Mouse (Mus musculus) limb, embryonic 14.5 days (tissue): Measurements from ENCODE around the gene Mst1. TPM values are rescaled to one million over a fixed set of nuclear protein-coding genes. Genes with fewer than 3 reads are reported as not detected.

Source experiments
- ATAC-seq: fragments of 200-750 bp; cut with Nextera tagmentation; 2 replicates; pipeline ENCODE4 v1.8.0; 2017; ENCODE audit warnings: low read depth, moderate number of reproducible peaks, moderate TSS enrichment; ENCODE audit not compliant: low FRiP score
- DNase-seq: peaks from one replicate; pipeline ENCODE4 v3.0.0-alpha.2; 2015; ENCODE audit warnings: low spot score
- H3K27ac ChIP-seq: fragments of 300-500 bp; sonication (generic); replicated peaks from 2 replicates; pipeline ENCODE4 v1.5.1; 2014; ENCODE audit warnings: low read depth, mild to moderate bottlenecking, low read length, moderate library complexity, mixed read lengths
- H3K27me3 ChIP-seq: fragments of 300-500 bp; sonication (generic); 2 replicates; pipeline ENCODE4 v1.6.1; 2014; ENCODE audit warnings: low read length, mixed read lengths; ENCODE audit not compliant: control insufficient read depth, insufficient read depth
- H3K36me3 ChIP-seq: fragments of 300-500 bp; sonication (generic); 2 replicates; pipeline ENCODE4 v1.6.1; 2014; ENCODE audit warnings: mild to moderate bottlenecking, low read length, moderate library complexity, mixed read lengths; ENCODE audit not compliant: control insufficient read depth, insufficient read depth
- H3K4me1 ChIP-seq: fragments of 300-500 bp; sonication (generic); 2 replicates; pipeline ENCODE4 v1.6.1; 2014; ENCODE audit warnings: antibody characterized with exemption, low read length, mixed read lengths; ENCODE audit not compliant: control insufficient read depth, insufficient read depth
- H3K4me2 ChIP-seq: fragments of 300-500 bp; sonication (generic); replicated peaks from 2 replicates; pipeline ENCODE4 v1.6.1; 2014; ENCODE audit warnings: low read depth, mild to moderate bottlenecking, low read length, moderate library complexity; ENCODE audit not compliant: severe bottlenecking
- H3K4me3 ChIP-seq: fragments of 300-500 bp; sonication (generic); replicated peaks from 2 replicates; pipeline ENCODE4 v1.5.1; 2014; ENCODE audit warnings: low read length
- H3K9ac ChIP-seq: fragments of 300-500 bp; sonication (generic); 2 replicates; pipeline ENCODE4 v1.6.1; 2014; ENCODE audit warnings: mild to moderate bottlenecking, low read depth, low read length, moderate library complexity; ENCODE audit not compliant: severe bottlenecking
- H3K9me3 ChIP-seq: fragments of 300-500 bp; sonication (generic); 2 replicates; pipeline ENCODE4 v1.6.1; 2016; ENCODE audit warnings: low read length; ENCODE audit not compliant: control insufficient read depth
- POLR2A ChIP-seq: fragments of 200-500 bp; IDR thresholded peaks from 2 replicates; pipeline ENCODE4 v1.8.0; 2012; ENCODE audit warnings: inconsistent platforms, mild to moderate bottlenecking, moderate library complexity, borderline replicate concordance; ENCODE audit not compliant: insufficient read depth, insufficient read length; ENCODE audit errors: extremely low read depth
- WGBS: fragments of 180-500 bp; shearing (Covaris S2); extraction: QIAGEN DNeasy Blood & Tissue Kit; methylation state at CpG from one replicate; pipeline ENCODE4 v1.1.7; 2014; 5-methylcytosine and 5-hydroxymethylcytosine counted together
- polyA plus RNA-seq, 2 experiments: library from polyadenylated mRNA; depleted of rRNA in 1 of 2; stranded (reverse) in 1 of 2; unstranded in 1 of 2; fragments of >200 nt; fragmentation: Nextera tagmentation in 1 of 2; extraction: Ambion mirVana in 1 of 2; gene quantifications; 2 replicates each; pipeline versions ENCODE4 v1.2.1 to v1.2.3; 2012 to 2014

The Mst1 gene
- polyA plus RNA-seq (2012; rRNA removed) = 0.93 and 1.1 TPM in 2 replicates
- polyA plus RNA-seq (2014; fragmentation: Nextera tagmentation; extraction: Ambion mirVana) = 1.3 and 1.6 TPM in 2 replicates

DNA sequence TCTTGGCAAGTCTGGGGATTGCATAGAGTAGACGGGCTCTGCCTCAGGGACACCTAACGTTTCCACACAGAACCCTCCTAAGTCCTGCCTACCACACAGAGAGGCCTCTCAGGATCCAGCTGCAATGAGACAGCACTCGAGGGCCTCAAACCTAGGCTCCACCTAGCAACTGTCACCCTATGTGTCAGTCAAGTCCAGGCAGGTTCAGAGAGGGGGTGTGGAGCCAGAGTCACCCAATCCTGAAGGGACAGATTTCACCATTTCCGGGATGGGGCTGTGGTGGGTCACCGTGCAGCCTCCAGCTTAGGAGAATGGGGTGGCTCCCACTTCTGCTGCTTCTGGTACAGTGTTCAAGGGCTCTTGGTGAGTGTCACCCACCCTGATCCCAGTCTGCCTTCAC is at the start of gene Mst1:
Gene Mst1 (plus strand): TSS at position 269 of the 400 bp plus-strand sequence.
- Histone ChIP-seq H3K9ac (peak within 1 kb of the TSS; percentile 92), H3K9me3 (no peaks in the 10 kb centered on the region), H3K4me3 (peak within 1 kb of the TSS; percentile 89), H3K27me3 (peaks cover 20% of the 10 kb centered on the region; the same call in 1 of the 2 replicates), H3K4me2 (peak within 1 kb of the TSS; percentile 92), H3K27ac (peak within 1 kb of the TSS; percentile 33; the same call in 1 of the 2 replicates), H3K36me3 (peaks cover 13% of the 10 kb centered on the region), H3K4me1 (peaks cover 14% of the 10 kb centered on the region)
- 71% methylated on average over 5 of the region's 5 CpGs for WGBS
- DNase-seq (no peak), ATAC-seq (no peak)
- TF ChIP-seq POLR2A = no peak

- H3K27ac ChIP-seq = no peak overlapping the region
- TF ChIP-seq POLR2A = no peak
- no peaks in the 10 kb centered on the region for H3K9me3 ChIP-seq
- ATAC-seq (no peak), DNase-seq (no peak)
- no peak overlapping the region for H3K4me2 ChIP-seq
- no peak overlapping the region for H3K9ac ChIP-seq
- H3K27me3 ChIP-seq = no peaks in the 10 kb centered on the region
- no peak overlapping the region for H3K4me3 ChIP-seq
- no peaks in the 10 kb centered on the region for H3K4me1 ChIP-seq
- H3K36me3 ChIP-seq = peaks cover 67% of the 10 kb centered on the region
- WGBS = 85% methylated on average over 5 of the region's 5 CpGs
These were observed 48.1 kb upstream of the Mst1 start for GRCm38 (mm10) chr9:108032126-108032525.

DNA sequence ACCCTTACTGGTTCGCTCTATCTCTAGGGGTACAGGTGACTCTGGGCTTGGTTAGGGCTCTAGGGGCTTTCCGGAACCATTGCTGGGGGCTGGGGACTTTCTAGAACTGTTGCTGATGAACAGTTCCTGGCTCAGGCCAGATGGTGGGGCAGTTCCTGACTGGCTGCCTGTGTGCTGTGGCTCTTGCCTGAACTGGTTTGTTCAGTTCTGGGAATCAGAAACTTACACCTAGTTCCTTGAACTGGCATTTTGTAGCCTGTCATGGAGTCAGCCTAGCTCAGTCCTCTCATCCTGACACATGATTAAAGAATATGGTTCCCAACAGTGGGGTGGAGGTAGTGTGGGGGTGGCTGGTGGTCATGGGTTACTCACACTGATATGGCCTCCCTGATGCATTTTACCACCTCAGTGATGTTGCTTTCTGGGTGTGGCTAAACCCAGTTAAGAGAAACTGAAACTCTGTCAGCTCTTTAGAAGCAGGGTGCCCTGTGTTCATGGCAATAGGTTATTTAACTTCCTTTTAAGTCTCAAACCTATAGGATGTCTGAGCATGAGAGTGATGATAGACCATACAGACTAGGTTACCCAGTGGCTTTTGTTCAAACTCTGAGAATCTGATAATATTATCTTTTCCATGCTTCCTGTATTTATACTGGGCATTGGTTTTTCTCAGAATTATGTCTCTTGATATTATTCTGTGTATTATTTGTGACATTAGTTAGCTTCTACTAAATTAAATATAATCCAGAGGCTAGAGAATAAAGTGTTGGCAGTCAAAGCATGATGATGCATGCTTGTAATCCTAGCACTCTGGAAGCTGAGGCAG is 44.7 kb upstream of the Mst1 start:
- ATAC-seq = no peak
- H3K9me3 ChIP-seq = no peaks in the 10 kb centered on the region

DNA sequence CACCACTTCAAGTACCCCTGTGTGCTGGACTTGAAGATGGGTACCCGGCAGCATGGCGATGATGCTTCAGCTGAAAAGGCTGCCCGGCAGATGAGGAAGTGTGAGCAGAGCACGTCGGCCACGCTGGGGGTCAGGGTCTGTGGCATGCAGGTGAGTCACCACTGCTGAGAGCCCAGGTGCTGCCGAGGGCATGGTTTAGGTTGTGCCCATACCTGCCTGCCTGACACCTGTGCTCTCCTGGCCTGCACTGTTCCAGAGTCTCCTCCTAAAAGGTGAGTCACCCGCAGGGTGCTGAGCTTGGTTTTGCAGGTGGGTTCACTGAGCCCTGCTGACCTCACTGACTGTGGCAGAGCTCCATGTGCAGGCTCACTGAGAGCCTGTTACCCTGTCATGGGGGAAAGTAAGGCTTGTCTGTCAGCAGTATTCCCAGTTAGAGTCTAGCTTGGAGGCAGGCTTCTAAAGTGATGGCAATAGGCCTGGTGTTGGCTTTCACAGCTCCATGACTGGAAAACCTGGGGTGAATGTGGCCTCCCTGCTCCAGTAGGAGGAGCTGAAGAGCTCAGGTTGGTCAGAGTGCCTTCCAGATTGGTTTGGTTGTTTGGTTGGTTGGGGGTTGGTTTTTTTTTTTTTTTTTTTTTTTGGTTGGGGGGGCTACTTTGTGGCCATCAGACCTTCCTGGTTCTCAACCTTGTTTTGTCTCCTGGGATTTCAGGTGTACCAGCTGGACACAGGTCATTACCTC is 35.3 kb upstream of the Mst1 start:
- Histone ChIP-seq H3K4me2 (no peak overlapping the region), H3K9me3 (no peaks in the 10 kb centered on the region), H3K27ac (no peak overlapping the region), H3K27me3 (no peaks in the 10 kb centered on the region), H3K36me3 (peaks cover 72% of the 10 kb centered on the region), H3K4me3 (no peak overlapping the region), H3K4me1 (peaks cover 5% of the 10 kb centered on the region; the same call in 1 of the 2 replicates), H3K9ac (no peak overlapping the region)
- ATAC-seq (no peak), DNase-seq (no peak)
- 98% methylated on average over 8 of the region's 8 CpGs for WGBS
- no peak for TF ChIP-seq POLR2A

More for the DNA sequence above, 44.7 kb upstream of the Mst1 start:
- H3K4me3 ChIP-seq = no peak overlapping the region
- no peak overlapping the region for H3K27ac ChIP-seq
- no peaks in the 10 kb centered on the region for H3K4me1 ChIP-seq
- no peak for DNase-seq
- no peak for TF ChIP-seq POLR2A
- no peak overlapping the region for H3K4me2 ChIP-seq
- H3K9ac ChIP-seq = no peak overlapping the region
- H3K27me3 ChIP-seq = no peaks in the 10 kb centered on the region
- WGBS = 97% methylated on average over 2 of the region's 2 CpGs
- peaks cover 75% of the 10 kb centered on the region for H3K36me3 ChIP-seq

GRCm38 (mm10) chr9:108046582-108046981 is 33.7 kb upstream of the Mst1 start:
- Histone ChIP-seq H3K9me3 (no peaks in the 10 kb centered on the region), H3K4me1 (peaks cover 5% of the 10 kb centered on the region; the same call in 1 of the 2 replicates), H3K9ac (no peak overlapping the region), H3K4me3 (no peak overlapping the region), H3K27me3 (no peaks in the 10 kb centered on the region), H3K36me3 (peaks cover 74% of the 10 kb centered on the region), H3K27ac (no peak overlapping the region), H3K4me2 (no peak overlapping the region)
- TF ChIP-seq POLR2A = no peak
- DNase-seq (no peak), ATAC-seq (no peak)
- 86% methylated on average over 4 of the region's 4 CpGs for WGBS
